Mouse (Mus musculus): ENCODE data around the gene Gm20532. TPM values are rescaled to one million over a fixed set of nuclear protein-coding genes. Genes with fewer than 3 reads are reported as not detected.

Gm20532 gene
- polyA plus RNA-seq, 1 experiment = not detected

DNA sequence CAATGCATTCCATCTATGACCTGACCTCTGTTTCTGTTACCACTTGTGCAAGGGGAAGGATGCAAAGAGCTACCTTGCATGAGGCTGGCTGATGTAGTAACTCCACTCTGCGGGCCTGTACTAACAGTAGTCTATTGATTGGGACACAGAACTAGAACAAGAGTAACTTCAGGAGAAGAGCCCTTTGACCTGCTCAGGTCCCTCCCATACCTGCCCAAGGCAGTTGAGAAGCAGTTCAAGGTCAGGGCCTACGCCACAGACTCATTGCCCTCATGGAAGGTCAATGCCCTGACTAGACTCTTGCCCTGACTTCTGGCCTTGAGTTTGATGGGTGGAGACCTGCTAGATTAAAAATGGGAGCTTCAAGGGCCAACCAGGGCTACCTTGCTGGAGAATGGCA is 14.2 kb downstream of the Gm20532 start:
- no peaks in the 10 kb centered on the region for H3K4me1 ChIP-seq (ENCODE audit: control insufficient read depth, insufficient read depth, low read length)
- no peak overlapping the region for H3K27ac ChIP-seq (ENCODE audit: insufficient read depth, low read length)
- H3K4me3 ChIP-seq (ENCODE audit: insufficient read depth, low read length) = no peak overlapping the region
- TF ChIP-seq CTCF (IDR thresholded peaks at IDR 0.05; ENCODE audit: borderline replicate concordance, insufficient read depth, low read length) = no peak
- TF ChIP-seq POLR2A (IDR thresholded peaks at IDR 0.05; ENCODE audit: low read depth, low read length) = no peak

DNA sequence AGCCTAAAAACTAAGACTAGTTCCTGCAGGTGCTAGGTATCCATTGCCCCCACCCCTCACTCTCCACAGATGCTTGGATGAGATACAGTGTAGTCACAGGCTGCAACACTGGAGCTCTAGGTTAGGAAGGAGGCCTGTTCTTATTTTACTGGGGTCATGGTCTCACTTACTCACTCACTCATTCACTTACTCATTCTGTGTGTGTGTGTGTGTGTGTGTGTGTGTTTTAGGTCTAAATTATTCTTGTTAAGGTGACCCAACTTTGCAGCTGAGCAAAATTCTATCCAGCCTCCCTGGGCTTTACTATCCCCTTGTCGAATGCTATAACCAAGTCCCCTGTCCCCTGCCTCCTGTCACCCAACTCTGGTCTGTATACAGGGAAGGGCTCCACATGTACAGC is 15.2 kb downstream of the Gm20532 start:
- no peak overlapping the region for H3K4me3 ChIP-seq (ENCODE audit: insufficient read depth, low read length)
- TF ChIP-seq CTCF (IDR thresholded peaks at IDR 0.05; ENCODE audit: borderline replicate concordance, insufficient read depth, low read length) (no peak), POLR2A (IDR thresholded peaks at IDR 0.05; ENCODE audit: low read depth, low read length) (no peak)
- H3K4me1 ChIP-seq (ENCODE audit: control insufficient read depth, insufficient read depth, low read length) = no peaks in the 10 kb centered on the region

DNA sequence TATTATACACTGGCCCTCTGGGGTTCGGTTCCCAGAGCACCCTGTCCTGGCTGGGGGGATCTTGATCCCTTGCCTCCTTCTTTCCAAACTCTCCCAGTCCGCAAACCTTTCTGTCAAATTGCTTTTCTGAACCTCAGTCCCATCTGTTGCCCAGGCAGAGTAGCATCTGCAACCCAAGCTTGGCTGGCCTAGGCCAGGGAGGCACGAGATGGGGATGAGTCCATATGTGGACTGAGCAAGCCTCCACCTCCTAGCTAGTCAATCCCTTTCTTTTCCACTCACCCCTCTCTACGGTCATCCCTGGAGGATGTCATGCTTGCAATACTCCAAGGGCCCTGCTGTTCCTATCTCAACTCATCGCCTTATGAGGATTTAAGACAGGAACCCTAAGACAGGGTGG is 16.2 kb downstream of the Gm20532 start:
- H3K4me1 ChIP-seq (ENCODE audit: control insufficient read depth, insufficient read depth, low read length) = no peaks in the 10 kb centered on the region
- no peak overlapping the region; the same call in 1 of the 2 replicates for H3K4me3 ChIP-seq (ENCODE audit: insufficient read depth, low read length)
- TF ChIP-seq CTCF (IDR thresholded peaks at IDR 0.05; ENCODE audit: borderline replicate concordance, insufficient read depth, low read length) (no peak), POLR2A (IDR thresholded peaks at IDR 0.05; ENCODE audit: low read depth, low read length) (no peak)
- H3K27ac ChIP-seq (ENCODE audit: insufficient read depth, low read length) = no peak overlapping the region

More for the DNA sequence above, 15.2 kb downstream of the Gm20532 start:
- no peak overlapping the region for H3K27ac ChIP-seq (ENCODE audit: insufficient read depth, low read length)

DNA sequence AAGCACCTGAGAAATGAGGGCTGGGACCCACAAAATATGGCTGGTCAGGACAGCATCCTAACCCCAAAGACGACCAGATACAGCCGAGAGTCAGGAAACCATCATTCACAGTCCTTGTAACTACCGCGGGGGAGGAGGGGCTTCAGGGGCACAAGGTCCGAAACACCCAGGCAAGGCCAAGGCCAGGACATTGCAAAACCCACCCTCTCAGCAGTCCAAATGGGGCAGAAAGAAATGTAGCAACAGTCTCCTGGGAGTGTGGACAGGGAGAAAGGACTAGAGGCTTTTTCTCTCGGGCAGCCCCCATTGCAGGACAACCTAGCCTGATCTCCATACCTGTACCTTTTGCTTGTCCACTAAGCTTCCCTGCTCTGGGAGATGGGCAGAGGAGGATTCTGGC is 16.7 kb downstream of the Gm20532 start:
- H3K4me3 ChIP-seq (ENCODE audit: insufficient read depth, low read length) = peak overlapping the region; percentile 55
- H3K27ac ChIP-seq (ENCODE audit: insufficient read depth, low read length) = no peak overlapping the region
- TF ChIP-seq POLR2A (IDR thresholded peaks at IDR 0.05; ENCODE audit: low read depth, low read length) (no peak), CTCF (IDR thresholded peaks at IDR 0.05; ENCODE audit: borderline replicate concordance, insufficient read depth, low read length) (no peak)
- H3K4me1 ChIP-seq (ENCODE audit: control insufficient read depth, insufficient read depth, low read length) = no peaks in the 10 kb centered on the region

DNA sequence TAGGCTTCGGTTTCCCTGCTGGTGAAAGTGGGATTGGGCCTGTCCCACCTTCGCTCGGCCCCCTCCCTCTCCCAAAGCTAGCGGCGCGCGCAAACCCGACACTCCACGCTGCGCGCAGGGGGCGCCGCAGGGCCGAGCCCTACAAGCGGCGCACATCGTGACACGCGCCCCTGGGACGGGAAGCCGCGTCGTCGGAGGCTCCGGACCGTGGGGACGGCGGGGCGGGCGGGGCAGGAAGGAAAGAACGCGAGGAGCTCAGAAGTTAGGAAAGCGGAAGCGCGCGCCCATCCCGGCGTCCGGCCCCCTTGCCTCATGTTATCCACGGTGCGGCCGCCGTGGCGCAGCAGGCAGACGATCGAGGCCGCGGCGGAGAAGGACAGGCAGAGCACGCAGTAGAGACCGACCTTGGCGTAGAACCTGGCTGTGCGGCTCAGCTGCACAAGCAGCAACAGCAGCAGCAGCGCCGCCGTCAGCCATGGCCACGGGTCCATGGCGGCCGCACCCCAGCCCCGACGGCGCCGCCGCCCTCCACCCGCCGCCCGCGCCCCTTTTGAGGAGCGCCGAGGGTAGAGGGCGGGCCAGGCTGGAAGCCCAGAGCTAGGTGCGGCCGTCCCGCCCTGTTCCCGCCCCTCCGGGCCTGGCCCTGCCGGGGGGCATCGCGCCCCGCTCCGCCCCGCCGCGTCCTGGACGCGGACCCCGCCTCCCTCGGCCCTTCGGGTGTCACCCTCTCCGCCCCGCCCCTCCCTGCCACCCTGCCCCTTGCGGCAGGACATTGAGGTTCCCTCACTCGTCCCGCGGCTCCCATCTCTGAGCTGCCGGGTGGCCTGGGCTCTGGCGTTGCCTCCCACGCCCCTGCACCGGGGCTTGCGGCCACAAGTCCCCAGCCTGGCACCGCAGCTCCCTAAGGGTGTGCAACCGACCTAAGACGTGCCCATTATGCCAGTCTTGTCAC is 17.6 kb downstream of the Gm20532 start, which contains the start of gene Agpat2:
Gene Agpat2 (minus strand): TSS at position 698 of the 952 bp plus-strand sequence.
- TF ChIP-seq CTCF (IDR thresholded peaks at IDR 0.05; ENCODE audit: borderline replicate concordance, insufficient read depth, low read length) (no peak), POLR2A (IDR thresholded peaks at IDR 0.05; ENCODE audit: low read depth, low read length) (peak; percentile 79)
- Histone ChIP-seq H3K4me1 (ENCODE audit: control insufficient read depth, insufficient read depth, low read length) (no peaks in the 10 kb centered on the region), H3K4me3 (ENCODE audit: insufficient read depth, low read length) (peak within 1 kb of the TSS; percentile 55), H3K27ac (ENCODE audit: insufficient read depth, low read length) (no peak within 1 kb of the TSS)

DNA sequence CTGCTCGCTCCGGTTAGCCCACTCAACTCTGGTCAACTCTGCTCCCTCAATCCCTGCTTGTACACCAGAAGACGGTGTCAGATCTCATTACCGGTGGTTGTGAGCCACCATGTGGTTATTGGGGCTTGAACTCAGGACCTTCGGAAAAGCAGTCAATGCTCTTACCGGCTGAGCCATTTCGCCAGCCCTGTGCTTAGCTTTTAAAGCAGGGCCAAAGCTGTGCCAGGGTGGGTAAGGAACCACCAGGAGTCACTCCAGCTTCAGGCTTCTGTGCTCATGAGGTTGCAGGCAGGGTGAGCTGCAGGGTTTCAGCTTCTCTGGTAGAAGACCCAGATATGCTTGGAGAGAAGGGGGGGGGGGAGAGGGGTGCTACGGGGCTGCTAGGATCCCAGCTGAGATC is 18.9 kb downstream of the Gm20532 start:
- H3K27ac ChIP-seq (ENCODE audit: insufficient read depth, low read length) = no peak overlapping the region
- TF ChIP-seq CTCF (IDR thresholded peaks at IDR 0.05; ENCODE audit: borderline replicate concordance, insufficient read depth, low read length) = no peak
- TF ChIP-seq POLR2A (IDR thresholded peaks at IDR 0.05; ENCODE audit: low read depth, low read length) = no peak
- no peak overlapping the region for H3K4me3 ChIP-seq (ENCODE audit: insufficient read depth, low read length)
- peaks cover 5% of the 10 kb centered on the region for H3K4me1 ChIP-seq (ENCODE audit: control insufficient read depth, insufficient read depth, low read length)

DNA sequence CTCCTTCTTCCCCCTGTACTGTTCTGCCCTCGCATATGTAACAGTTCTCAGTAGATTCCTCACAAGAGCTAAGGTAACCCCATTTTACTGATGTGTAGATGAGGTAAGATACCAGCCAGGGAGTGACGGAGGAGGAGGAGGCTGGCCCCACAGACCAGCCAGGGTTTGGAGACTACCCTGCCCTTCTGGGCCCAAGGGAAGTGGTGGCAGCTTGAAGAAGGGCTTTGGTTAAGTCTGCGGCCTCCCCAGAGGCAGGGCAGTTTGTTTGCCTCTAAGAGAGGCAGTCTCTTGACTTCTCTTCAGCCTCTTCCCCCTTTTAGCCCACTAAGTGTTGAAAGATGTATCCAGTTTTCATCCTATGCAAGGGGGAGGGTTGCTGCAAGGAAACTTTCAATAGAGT is 20.1 kb downstream of the Gm20532 start:
- Histone ChIP-seq H3K4me1 (ENCODE audit: control insufficient read depth, insufficient read depth, low read length) (peaks cover 9% of the 10 kb centered on the region), H3K27ac (ENCODE audit: insufficient read depth, low read length) (no peak overlapping the region), H3K4me3 (ENCODE audit: insufficient read depth, low read length) (no peak overlapping the region)
- TF ChIP-seq CTCF (IDR thresholded peaks at IDR 0.05; ENCODE audit: borderline replicate concordance, insufficient read depth, low read length) (no peak), POLR2A (IDR thresholded peaks at IDR 0.05; ENCODE audit: low read depth, low read length) (no peak)

DNA sequence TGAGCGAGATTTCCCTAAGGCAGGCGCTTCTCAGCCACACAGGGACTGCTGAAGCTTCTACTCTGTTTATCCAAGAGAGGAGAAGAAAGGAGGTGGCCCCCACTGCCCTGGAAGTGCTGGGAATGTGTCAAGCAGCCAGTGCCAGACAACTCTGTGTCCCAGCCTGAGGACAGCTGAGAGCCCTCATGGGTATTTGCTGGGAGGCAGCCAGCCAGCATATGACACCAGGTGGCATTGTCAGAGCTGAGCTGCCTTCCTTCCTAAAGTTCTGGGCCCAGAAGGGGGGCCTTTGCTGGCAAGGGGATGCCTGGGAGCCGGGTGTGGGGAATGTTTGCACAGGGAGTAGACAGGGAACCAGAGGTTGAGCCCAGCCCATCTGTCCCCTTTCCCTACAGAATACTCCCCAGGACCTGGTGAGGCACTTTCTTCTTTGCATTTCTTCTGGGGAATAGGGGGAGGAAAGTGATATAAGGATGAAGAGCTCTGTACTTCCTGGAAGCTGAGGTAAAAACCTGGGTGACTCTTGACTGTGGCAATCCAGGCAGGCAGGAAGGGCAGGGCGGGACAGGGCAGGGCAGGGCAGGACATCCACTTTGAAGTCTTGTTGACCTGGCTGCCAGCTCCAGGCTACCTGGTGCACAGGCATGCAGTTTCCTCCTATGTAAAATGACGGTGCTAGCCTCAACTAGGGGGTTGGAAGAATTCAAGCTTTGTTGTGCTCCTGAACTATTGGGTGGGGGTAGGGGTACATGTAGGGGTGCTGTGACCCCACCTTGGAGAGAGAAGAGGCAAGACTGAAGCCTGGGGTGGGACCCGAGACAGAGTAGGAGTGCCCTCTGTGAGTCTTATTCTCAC is 20.8 kb downstream of the Gm20532 start:
- no peak for TF ChIP-seq CTCF (IDR thresholded peaks at IDR 0.05; ENCODE audit: borderline replicate concordance, insufficient read depth, low read length)
- Histone ChIP-seq H3K27ac (ENCODE audit: insufficient read depth, low read length) (no peak overlapping the region), H3K4me3 (ENCODE audit: insufficient read depth, low read length) (no peak overlapping the region), H3K4me1 (ENCODE audit: control insufficient read depth, insufficient read depth, low read length) (peaks cover 9% of the 10 kb centered on the region)

DNA sequence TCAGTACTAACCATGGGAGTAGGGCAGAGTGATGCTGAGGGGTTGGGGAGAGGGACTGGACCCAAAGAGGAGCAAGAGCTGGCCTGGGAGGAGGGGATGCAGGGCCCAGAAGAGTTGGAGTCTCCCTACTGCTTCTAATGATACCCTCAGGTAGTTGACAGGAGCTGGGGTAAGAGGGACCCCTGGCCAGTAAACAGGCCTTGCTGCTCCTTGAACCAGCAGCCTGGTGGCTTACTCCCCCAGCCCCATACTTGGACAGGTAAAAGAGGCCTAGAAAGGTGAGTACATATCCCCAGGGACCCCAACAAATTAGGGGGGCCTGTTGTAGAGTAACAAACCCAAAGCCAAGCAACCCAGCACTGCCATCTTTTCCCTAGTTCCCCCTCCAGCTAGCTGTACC is 22.3 kb downstream of the Gm20532 start:
- H3K27ac ChIP-seq (ENCODE audit: insufficient read depth, low read length) = no peak overlapping the region
- H3K4me1 ChIP-seq (ENCODE audit: control insufficient read depth, insufficient read depth, low read length) = peaks cover 9% of the 10 kb centered on the region
- TF ChIP-seq CTCF (IDR thresholded peaks at IDR 0.05; ENCODE audit: borderline replicate concordance, insufficient read depth, low read length) (no peak), POLR2A (IDR thresholded peaks at IDR 0.05; ENCODE audit: low read depth, low read length) (no peak)
- H3K4me3 ChIP-seq (ENCODE audit: insufficient read depth, low read length) = no peak overlapping the region

Measured in embryonic fibroblast, embryonic 13.5 days (primary cell).